Mouse (Mus musculus) cerebral cortex, adult 2 months (tissue): ENCODE results near the gene Trappc4.

Experiments used
- WGBS: fragments of 180-500 bp; shearing (Covaris S2); methylation state at CpG from one replicate; pipeline ENCODE4 v1.1.7; 2018; 5-methylcytosine and 5-hydroxymethylcytosine counted together

The Trappc4 gene

GRCm38 (mm10) chr9:44405011-44405410, 2.4 kb downstream of the Trappc4 start:
- WGBS, result 79% methylated on average over 3 of the region's 3 CpGs

GRCm38 (mm10) chr9:44401081-44401480, 6.3 kb downstream of the Trappc4 start:
- 77% methylated on average over 4 of the region's 4 CpGs for WGBS

- WGBS, result 72% methylated on average over 6 of the region's 6 CpGs
Measured at GRCm38 (mm10) chr9:44399795-44400114, 7.6 kb downstream of the Trappc4 start.

GRCm38 (mm10) chr9:44399114-44399794, 8.1 kb downstream of the Trappc4 start:
- 63% methylated on average over 13 of the region's 13 CpGs for WGBS

GRCm38 (mm10) chr9:44398551-44398950, 8.8 kb downstream of the Trappc4 start:
- 55% methylated on average over 9 of the region's 9 CpGs for WGBS

- 15% methylated on average over 4 of the region's 4 CpGs for WGBS
Measured at GRCm38 (mm10) chr9:44398087-44398486, 9.3 kb downstream of the Trappc4 start.

- WGBS, result under 1% methylated on average over 43 of the region's 43 CpGs
Measured at GRCm38 (mm10) chr9:44396684-44397411, 10.6 kb downstream of the Trappc4 start, which contains the start of gene Slc37a4. TSS of gene Slc37a4 (plus strand) at chr9:44396852.

- 16% methylated on average over 4 of the region's 4 CpGs for WGBS
Measured at GRCm38 (mm10) chr9:44391466-44391865, 15.9 kb downstream of the Trappc4 start.

- 57% methylated on average over 8 of the region's 8 CpGs for WGBS
Measured at GRCm38 (mm10) chr9:44389273-44389672, 18.1 kb downstream of the Trappc4 start.

GRCm38 (mm10) chr9:44387221-44387620, 20.2 kb downstream of the Trappc4 start:
- WGBS, result 54% methylated on average over 3 of the region's 3 CpGs

GRCm38 (mm10) chr9:44384596-44384995, 22.8 kb downstream of the Trappc4 start:
- 90% methylated on average over 13 of the region's 13 CpGs for WGBS

- 4% methylated on average over 15 of the region's 15 CpGs for WGBS
Measured at GRCm38 (mm10) chr9:44379862-44380261, 27.5 kb downstream of the Trappc4 start.

GRCm38 (mm10) chr9:44379054-44379834, 28.2 kb downstream of the Trappc4 start, which contains the start of gene Hyou1:
TSS of gene Hyou1 (plus strand) at chr9:44379490.
- WGBS, result under 1% methylated on average over 83 of the region's 83 CpGs

- 79% methylated on average over 5 of the region's 5 CpGs for WGBS
Measured at GRCm38 (mm10) chr9:44378153-44378730, 29.2 kb downstream of the Trappc4 start.

- 76% methylated on average over 2 of the region's 2 CpGs for WGBS
Measured at GRCm38 (mm10) chr9:44377335-44377734, 30.1 kb downstream of the Trappc4 start.

- WGBS, result 90% methylated on average over 6 of the region's 6 CpGs
Measured at GRCm38 (mm10) chr9:44376141-44376540, 31.3 kb downstream of the Trappc4 start.

GRCm38 (mm10) chr9:44364480-44364879, 42.9 kb downstream of the Trappc4 start:
- 63% methylated on average over 3 of the region's 3 CpGs for WGBS

- WGBS, result 34% methylated on average over 4 of the region's 4 CpGs
Measured at GRCm38 (mm10) chr9:44361931-44362330, 45.5 kb downstream of the Trappc4 start.

- WGBS, result under 1% methylated on average over 44 of the region's 44 CpGs
Measured at GRCm38 (mm10) chr9:44361190-44361917, 46.0 kb downstream of the Trappc4 start, which contains the start of gene Vps11. TSS of gene Vps11 (minus strand) at chr9:44361670.

- WGBS, result 68% methylated on average over 4 of the region's 4 CpGs
Measured at GRCm38 (mm10) chr9:44357207-44357606, 50.2 kb downstream of the Trappc4 start.
